Mouse (Mus musculus) erythroblast, adult 5-6 weeks (primary cell): ENCODE data around the gene Sipa1l3. TPM values are rescaled to one million over a fixed set of nuclear protein-coding genes. Genes with fewer than 3 reads are reported as not detected.

Experiments used
- ATAC-seq: replicated peaks from 2 replicates; pipeline ENCODE4 v1.8.0; 2016; ENCODE audit warnings: moderate number of reproducible peaks, mild to moderate bottlenecking, moderate TSS enrichment, inconsistent platforms; ENCODE audit not compliant: poor library complexity, low FRiP score, severe bottlenecking
- total RNA-seq, 2 experiments: library from RNA; stranded (forward) in 1 of 2; stranded (reverse) in 1 of 2; fragments of 150-400 nt in 1 of 2; fragments of 200-764, 138-1000 nt in 1 of 2; gene quantifications; 2 replicates each; pipeline versions ENCODE4 v1.2.3 to v1.2.4; 2015 to 2017; ENCODE audit warnings: low replicate concordance in 2 of 2

Gene Sipa1l3
- total RNA-seq, 2 experiments from 2014 or later: 5.2 to 5.4 TPM

DNA sequence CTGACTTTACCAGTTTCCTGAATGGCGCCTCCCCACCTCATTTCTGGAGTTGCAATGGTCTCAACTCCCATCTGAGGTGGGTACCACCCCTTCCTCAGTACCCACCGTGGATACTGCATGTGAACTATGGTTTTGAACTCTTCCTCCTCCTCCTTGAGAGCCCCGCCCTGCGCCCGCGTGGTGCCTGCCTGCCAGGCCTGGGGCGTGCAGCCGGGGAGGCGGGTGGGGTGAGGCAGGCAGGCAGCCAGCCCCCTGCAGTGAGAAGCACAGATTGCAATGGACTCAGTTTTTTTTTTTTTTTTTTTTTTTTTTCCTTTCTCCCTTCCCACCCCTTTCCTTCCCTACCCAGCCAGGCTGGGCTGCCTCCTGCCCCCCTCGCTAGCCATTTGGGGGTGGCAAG, 201.5 kb downstream of the Sipa1l3 start:
- no peak for ATAC-seq

- ATAC-seq: no peak
These were observed 202.2 kb downstream of the Sipa1l3 start for GRCm38 (mm10) chr7:29316137-29316734.

DNA sequence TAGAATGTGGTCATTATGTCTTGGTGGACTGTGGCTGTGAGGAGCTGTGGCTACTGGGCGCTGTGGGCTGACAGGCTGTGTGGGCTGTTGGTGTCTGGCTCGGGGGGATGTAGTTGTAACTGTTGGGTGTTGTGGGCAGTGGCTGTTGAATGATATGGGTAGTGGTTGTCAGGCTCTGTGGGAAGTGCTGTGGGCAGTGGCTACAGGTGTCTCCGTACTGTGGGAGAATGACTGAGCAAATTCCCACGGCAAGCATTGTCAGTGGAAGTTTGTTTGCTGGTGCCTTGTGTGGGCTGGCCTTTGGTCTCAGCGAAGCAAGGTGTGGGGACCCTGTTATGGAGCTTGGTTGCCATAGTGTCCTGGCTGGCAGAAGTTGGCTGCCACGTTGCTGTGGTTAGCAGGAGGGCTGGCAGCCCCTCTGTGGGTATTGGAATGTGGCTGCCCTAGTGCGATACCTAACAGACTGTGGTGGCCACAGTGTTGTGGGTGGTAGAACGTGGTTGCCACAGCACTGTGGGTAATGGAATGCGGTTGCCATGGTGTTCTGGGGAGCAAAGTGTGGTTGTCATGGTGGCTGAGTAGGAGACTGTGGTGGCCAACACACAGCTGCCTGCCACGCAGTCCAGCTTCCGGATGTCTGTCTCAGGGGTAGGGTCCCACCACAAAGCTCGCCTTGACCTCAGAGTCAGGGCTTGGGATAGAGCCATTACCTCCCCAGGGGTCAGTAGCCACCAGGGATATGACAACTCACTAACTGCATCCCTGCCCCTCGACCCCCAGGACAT, 203.4 kb downstream of the Sipa1l3 start:
- no peak for ATAC-seq

GRCm38 (mm10) chr7:29313572-29314261, 204.7 kb downstream of the Sipa1l3 start:
- no peak for ATAC-seq

DNA sequence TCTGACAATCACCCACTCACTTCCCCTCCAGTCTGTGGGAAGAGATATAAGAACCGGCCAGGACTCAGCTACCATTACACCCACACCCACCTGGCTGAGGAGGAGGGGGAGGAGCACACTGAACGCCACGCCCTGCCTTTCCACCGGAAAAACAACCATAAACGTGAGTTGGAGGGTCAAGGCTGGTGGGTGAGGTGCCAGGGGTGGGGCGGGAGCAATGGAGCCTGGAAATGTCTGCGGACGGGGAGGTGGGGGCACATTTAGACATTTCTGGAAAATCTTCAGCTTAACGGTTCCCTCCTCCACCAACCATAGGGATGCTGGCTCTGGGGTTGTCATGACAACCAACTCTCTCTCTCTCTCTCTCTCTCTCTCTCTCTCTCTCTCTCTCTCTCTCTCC, 205.4 kb downstream of the Sipa1l3 start:
- ATAC-seq: no peak

DNA sequence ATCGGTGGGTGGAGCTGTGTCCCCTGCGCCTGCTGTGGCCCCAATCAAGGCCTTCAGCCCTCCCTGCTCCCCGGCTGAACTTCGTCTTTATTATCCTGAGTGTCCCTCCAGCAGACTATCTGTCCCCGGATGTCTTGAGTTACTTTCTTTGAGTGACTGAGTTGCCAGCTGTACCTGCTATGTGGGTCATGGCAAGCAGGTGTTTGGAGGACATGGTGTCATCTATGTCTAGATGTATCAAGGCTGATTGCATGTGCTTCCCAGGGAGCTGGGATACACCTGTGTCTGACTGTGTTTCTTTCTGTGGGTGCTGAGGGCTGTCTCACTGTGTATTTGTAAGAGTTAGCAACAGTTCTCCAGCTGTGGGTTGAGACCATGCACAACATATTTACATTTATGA, 208.7 kb downstream of the Sipa1l3 start:
- ATAC-seq: no peak

DNA sequence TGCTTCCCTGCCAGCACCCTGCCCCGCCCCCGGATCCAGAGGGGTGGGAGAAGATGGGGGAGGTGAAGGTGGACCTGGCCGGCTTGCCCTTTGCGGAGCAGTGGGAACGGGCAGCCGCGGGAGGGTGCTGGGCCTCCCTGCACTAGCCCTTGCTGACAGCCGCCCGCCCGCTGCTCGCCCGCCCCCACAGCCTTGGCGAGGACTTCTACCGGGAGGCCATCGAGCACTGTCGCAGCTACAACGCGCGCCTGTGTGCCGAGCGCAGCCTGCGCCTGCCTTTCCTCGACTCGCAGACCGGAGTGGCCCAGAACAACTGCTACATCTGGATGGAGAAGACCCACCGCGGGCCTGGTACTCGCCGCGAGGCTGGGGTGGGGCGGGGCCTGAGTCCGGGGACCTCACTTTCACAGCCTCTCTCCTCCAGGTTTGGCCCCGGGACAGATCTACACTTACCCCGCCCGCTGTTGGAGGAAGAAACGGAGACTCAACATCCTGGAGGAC, 209.2 kb downstream of the Sipa1l3 start:
- ATAC-seq: no peak

GRCm38 (mm10) chr7:29307350-29308104, 210.9 kb downstream of the Sipa1l3 start:
- peak; percentile 46; the same call in 1 of the 2 replicates for ATAC-seq

GRCm38 (mm10) chr7:29306619-29307018, 211.8 kb downstream of the Sipa1l3 start:
- ATAC-seq: no peak

DNA sequence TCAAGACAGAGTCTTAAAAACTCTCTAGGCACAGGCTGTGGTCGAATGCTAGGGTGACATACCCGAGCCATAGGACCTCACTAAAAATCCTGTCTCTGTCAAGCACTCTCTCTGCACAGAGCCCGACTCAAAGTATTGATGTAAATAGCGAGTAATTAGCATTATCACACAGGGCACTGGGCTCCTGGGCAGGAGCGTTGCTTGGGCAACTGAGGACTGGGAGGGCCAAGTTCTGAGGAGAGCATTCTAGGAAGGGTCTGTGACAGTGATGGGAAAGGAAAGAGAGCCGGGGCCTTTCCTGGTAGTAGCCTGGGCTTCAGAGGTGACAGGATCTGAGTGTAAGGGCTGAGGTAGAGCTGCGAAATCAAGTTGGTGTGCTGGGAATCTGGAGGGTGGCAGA, 212.3 kb downstream of the Sipa1l3 start:
- ATAC-seq: no peak

GRCm38 (mm10) chr7:29305263-29305988, 213.0 kb downstream of the Sipa1l3 start:
- no peak for ATAC-seq

DNA sequence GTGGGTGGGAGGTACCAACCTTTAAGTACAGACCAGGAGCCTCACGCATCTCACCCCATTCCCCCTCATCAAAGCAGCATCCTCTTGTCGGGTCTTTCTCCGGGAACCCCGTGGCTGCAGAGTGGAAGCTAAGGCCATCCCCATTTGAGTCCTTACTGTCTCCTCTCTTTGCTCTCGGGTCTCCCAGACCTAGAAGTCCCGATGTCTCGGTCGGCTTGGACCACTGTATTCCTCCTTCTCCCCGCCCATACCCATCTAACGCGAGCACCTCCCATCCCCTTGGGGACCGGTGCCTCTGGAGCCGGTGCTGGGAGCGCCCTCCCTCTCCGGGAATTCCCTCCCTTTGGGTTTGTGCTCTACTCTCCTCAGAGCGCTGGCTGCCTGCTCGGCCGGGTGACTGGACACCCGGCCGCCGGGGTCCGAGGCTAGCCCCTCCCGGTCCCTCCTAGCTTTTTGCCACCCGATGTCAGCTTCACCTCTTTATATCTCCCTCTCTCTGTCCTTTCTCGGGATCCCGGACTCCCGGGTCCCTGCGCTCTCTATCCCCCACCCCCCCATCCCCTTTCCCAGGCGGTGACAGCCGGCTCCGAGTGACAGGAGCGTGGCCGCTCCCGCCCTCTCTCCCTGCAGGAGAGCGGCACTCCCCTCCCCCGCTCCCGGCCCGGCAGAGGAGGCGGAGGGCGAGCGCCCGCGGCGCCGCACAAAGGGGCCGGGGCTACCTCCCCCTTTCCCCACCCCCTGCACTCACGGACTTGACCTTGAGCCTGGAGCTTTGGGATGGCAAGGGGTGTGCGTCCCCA, 213.8 kb downstream of the Sipa1l3 start:
- no peak for ATAC-seq

GRCm38 (mm10) chr7:29303738-29304462, 214.5 kb downstream of the Sipa1l3 start, which contains the start of gene Dpf1:
TSS of gene Dpf1 (plus strand) at chr7:29303951.
- ATAC-seq: no peak

DNA sequence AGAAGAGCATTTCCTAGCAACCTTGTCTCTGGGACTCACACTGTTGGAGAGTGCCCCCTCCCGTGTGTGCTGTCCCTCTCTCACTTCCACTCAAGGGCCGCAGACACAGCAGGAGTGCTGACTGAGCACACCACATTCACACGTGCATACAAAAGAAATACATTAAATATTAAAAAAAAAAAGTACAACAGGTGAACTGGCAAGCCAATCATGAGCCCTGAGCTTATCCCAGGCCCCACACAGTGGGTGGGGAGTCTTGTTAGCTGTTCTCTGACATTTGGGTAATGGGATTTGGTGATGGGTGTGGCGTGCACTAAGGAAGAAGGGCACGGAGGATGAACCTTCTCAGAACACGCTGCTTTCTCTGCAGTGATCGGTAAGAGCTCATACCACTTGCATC, 215.8 kb downstream of the Sipa1l3 start:
- ATAC-seq: no peak

- 0 out of 2 replicates have a peak, but pooled peaks have one; percentile 32 for ATAC-seq
These were observed 217.3 kb downstream of the Sipa1l3 start for GRCm38 (mm10) chr7:29301127-29301566.

- peak; percentile 78; the same call in 1 of the 2 replicates for ATAC-seq
These were observed 221.4 kb downstream of the Sipa1l3 start for GRCm38 (mm10) chr7:29296998-29297397.

DNA sequence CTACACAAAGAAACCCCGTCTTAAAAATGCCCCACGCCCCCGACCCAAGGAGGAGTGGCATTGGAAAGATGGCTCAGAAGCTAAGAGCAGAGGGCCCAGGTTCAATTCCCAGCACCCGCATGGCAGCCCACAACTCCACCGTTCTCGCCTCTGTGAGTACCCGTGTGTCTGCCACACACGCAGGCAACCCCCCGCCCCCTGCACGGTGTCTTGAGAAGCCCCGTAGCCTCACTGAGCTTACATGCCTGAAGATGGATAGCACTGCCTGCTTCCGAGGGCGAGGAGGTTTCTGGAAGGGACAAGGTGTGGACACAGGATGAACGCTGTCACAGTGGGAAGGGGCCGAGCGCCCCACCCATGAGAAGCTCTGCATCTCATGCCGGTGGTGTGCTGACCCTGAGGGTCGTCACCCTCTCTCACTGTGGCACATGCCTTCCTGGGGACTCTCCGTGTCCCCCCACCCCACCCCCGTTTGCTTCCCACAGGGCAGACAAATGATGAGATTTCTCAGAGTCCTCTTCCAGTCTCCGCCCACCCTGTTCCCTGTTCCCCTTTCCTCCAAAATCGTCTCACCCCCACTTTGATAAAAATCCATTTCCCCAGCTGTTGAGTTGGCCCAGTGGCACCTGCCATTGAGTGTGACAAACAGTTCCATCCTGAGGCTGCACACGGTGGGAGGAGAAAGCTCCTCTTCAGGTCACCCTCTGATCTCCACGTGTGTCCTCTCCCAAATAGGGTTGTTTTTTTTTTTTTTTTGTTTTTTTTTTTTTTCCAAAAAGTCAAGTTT, 222.4 kb downstream of the Sipa1l3 start:
- no peak for ATAC-seq
